Mouse (Mus musculus) right cerebral cortex, postnatal 36 days (tissue): ENCODE data around the gene Mat2a.
"Not testable (repeated sequence)": the region's sequence is repeated elsewhere in the genome, so short reads cannot be mapped to it uniquely, and the experiment has no call there.

ENCODE experiments used
- DNase-seq, 2 experiments: peaks; one replicate each; pipeline ENCODE4 v3.0.0; 2022; ENCODE audit warnings: low spot score in 2 of 2, mixed read lengths in 1 of 2

Gene Mat2a

GRCm38 (mm10) chr6:72454833-72455373, 15.5 kb upstream of the Mat2a start:
- DNase-seq = no peak

DNA sequence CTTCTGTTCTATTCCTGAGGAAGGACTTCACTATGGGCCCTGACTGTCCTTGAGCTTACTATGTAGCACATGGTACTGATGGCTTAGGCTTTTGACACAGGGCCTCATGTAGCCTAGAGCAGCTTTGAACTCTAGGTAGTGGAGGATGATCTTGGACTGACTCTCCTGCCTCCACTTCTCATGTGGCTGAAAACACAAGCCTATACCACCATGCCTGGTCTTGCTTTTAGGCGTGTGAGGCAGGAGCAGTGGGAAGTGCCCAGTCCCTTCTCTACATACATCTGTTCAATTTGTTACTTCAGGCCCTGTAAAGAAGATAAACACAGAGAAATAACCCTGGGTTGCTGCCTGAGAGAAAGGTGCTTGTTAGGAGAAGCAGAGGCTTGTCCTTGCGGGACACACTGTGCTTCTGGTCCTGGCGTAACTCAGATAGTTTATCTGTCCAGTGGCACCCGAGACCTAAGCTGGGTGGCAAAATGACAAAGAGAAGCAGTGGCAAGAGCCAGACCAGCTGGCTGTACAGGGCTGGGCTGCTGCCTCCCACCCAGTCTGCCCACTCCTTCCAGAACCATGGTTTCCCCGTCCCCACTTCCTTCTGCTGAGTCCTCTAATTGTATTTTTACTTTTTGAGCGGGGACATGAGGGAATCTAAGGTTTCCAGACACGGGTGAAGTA, 14.9 kb upstream of the Mat2a start:
- no peak for DNase-seq

- DNase-seq = no peak
These were observed 14.2 kb upstream of the Mat2a start for GRCm38 (mm10) chr6:72453578-72453977.

DNA sequence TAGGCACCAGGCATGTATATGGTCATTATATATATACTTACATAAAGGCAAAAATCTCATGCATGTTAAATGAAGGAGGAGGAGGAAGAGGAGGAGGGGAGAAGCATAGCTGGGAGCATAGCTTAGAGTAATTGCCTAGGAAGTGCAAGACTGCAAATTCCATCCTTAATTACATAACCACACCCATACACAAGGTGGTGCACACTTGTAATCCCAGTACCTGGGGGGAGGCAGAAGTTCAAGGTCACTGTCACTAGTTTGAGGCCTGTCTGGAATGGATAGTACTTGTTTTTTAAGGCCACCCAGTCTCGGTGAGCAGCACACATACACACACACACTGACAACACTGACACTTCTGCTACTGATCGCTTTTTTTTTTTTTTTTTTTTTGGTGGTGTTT, 13.0 kb upstream of the Mat2a start:
- DNase-seq = no peak

GRCm38 (mm10) chr6:72451778-72452177, 12.4 kb upstream of the Mat2a start:
- DNase-seq = not testable (repeated sequence)

GRCm38 (mm10) chr6:72447487-72447886, 8.1 kb upstream of the Mat2a start:
- DNase-seq = no peak

GRCm38 (mm10) chr6:72445011-72445410, 5.7 kb upstream of the Mat2a start:
- DNase-seq = no peak

- no peak for DNase-seq
These were observed 3.7 kb upstream of the Mat2a start for GRCm38 (mm10) chr6:72442921-72443604.

GRCm38 (mm10) chr6:72440186-72440990, 1.0 kb upstream of the Mat2a start:
- DNase-seq = peak in 1 of 2 experiments; percentile 34

- peak; percentile 92 to 94 for DNase-seq
These were observed 450 bp downstream of the Mat2a start for GRCm38 (mm10) chr6:72438862-72439354.

DNA sequence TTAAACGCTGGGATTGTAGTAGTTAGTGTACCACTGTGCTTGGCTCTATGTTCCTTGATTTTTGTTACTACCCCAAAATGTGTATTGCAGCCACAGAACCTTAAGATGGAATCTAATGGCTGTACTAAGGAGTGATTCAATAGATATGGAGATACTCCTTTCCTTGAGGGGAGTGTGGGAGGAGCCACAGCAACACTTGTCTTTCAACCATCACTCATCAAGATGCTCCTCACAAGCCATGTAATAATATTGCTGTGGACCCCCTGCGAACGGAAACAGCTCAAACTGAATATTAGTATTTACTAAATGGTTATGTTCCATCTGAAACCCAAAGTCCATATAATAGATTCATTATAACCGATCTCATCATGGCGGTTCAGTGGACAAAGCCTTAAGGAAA, 1.1 kb downstream of the Mat2a start:
- DNase-seq = no peak

DNA sequence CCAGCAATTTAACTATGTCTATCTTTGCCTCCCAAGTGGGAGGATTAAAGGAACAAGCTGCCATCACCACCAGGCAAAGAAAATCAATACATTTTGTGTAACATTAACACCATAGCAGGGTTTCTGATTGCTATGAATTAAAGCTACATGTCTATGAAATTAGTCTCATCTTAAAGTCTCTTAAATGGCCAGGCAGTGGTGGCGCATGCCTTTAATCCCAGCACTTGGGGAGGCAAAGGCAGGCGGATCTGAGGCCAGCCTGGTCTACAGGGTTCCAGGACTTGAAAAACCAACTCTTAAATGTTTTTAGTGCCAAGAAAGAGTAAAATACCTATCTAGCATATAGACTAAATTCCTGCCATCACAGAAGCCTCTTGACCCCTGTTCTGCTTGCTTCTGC, 7.2 kb downstream of the Mat2a start:
- no peak for DNase-seq

DNA sequence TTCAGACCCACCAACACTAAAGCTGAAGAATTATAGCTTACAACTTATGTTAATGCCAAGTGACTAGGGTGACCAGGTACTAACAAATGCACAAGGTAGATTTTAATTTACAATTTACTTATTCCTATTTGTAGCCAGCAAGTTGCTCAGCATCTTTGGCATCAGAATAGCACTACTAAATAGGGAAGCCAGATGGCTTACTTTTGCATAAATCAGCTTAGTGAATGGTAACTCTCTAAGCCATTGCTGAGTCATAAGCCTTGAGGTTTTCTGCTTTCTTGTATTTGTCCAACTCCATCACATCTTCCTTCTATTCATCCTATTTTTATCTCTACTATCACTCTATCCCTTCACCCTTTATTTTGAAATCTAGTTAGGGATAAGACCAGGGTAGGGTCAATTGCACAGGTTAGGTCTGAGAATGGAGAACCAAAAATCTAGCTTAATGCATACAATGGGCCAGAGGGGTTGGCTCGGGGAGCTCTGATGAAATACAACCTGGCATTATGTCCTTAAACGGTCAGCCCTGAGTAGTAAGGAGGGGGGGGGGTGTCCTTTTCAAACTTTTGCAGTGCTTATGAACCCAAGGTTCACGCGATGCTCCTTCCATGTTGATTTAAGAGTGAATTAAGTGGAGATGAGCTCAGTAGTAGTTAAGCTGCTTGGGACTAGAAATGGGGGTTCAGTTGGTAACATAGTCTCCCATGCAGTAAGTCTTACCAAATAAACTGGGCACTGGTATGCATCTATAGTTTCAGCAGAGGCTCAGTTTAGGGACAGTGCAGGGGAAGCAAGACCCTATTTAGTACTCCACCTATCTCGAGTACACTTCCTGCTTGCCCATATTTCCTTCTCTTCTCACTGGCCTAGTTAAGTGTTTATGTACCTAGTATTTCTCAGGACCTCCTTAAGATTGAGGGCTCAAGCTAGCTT, 8.1 kb downstream of the Mat2a start:
- no peak for DNase-seq

DNA sequence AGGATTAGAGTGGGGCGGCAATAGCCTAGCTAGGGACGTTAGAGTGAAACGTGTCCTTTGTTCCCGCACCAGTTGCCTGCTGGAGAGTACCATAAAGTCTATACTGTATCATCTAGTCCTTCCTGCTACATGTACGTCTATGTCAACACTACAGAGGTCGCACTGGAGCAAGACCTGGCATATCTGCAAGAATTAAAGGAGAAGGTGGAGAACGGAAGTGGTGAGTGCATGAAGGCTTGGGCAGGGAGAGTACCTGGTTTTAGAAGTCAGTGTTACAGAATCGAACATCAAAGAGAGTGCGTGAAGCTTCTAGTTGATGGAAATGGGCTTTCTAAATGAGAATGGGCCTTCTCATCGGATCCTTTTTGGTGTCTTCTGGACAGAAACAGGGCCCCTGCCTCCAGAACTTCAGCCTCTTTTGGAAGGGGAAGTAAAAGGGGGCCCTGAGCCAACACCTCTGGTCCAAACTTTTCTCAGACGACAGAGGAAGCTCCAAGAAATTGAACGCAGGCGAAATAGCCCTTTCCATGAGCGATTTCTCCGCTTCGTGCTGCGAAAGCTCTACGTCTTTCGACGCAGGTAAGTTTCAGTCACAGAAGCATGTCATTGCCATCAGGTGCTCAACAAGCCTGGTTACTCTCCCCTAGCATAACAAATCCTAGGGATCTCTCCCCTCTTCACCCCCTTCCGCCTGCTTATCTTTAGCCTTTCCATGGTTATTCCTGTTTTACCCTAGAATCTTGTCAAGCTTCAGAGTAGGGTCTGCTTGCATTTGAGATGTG, 10.1 kb downstream of the Mat2a start:
- DNase-seq = no peak

DNA sequence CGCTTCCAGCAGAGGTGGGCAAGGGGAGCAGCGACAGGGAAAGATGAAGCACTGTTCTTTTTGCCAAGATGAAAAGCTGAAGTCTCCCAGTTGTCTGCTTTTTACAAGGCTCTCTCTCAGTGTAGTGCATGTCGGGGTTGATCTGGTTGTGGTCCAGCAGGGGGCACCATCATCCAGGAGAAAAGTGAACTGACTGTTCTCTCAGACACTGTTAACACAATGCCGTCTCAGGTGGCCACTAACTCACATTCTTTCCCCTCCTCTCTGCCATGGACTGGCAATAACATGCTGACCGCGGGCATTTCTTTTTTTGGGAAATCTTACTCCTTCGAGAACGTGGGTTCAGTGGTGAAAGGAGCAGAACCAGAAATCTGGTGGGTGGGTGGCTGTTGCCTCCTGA, 11.3 kb downstream of the Mat2a start:
- DNase-seq = peak in 1 of 2 experiments; percentile 46

- no peak for DNase-seq
These were observed 13.7 kb downstream of the Mat2a start for GRCm38 (mm10) chr6:72425646-72426045.

DNA sequence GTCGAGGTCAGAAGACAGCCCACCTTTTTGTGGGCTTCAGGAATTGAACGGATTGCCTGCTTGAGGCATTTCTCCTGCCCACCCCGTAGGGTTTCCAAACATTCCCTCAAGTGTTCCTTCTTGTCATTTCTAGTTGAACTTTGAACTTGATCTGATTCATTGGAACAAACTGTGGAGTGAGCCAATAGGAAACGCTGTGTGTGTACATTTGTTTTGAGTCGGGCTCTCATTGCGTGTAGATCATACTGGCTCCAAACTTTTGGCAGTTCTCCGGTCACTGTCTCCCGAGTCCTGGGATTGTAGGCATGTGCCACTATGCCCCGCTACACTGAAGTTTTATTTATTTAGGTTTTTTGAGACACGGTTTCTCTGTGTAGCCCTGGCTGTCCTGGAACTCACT, 18.5 kb downstream of the Mat2a start:
- no peak for DNase-seq

GRCm38 (mm10) chr6:72419806-72420205, 19.6 kb downstream of the Mat2a start:
- no peak for DNase-seq

GRCm38 (mm10) chr6:72418279-72418678, 21.1 kb downstream of the Mat2a start:
- no peak for DNase-seq
